Mouse (Mus musculus) gastrocnemius, adult 2 months (tissue): ENCODE results near the gene Ajap1. TPM values are rescaled to one million over a fixed set of nuclear protein-coding genes. Genes with fewer than 3 reads are reported as not detected.

Experiments used
- DNase-seq: peaks from one replicate; pipeline ENCODE4 v3.0.0; 2022
- H3K27ac ChIP-seq: fragments of 200-600 bp; 2 replicates; pipeline ENCODE4 v1.8.1; 2022; ENCODE audit warnings: mild to moderate bottlenecking
- H3K4me3 ChIP-seq: fragments of 200-600 bp; 2 replicates; pipeline ENCODE4 v1.8.1; 2022; ENCODE audit warnings: mild to moderate bottlenecking, moderate library complexity
- CTCF ChIP-seq: fragments of 200-600 bp; IDR thresholded peaks from 2 replicates; pipeline ENCODE4 v1.8.1; 2022; ENCODE audit warnings: antibody characterized with exemption, mild to moderate bottlenecking, moderate library complexity
- intact Hi-C: fragments of 180-260 bp; cut with DNase I; formaldehyde crosslinking; loops from one replicate; pipeline ENCODE4 v1.15.1; 2025
- total RNA-seq, 2 experiments: library from RNA; stranded (reverse); gene quantifications; 2 replicates each; pipeline ENCODE4 v1.2.3; 2021

Gene Ajap1
- total RNA-seq, 2 experiments from 2014 or later: 0.42 TPM; not detected in 1

- H3K4me3 ChIP-seq: no peak overlapping the region
- intact Hi-C loops: no loop called here
- no peak for DNase-seq
- H3K27ac ChIP-seq: no peak overlapping the region
- TF ChIP-seq CTCF: no peak
These were observed 109.5 kb downstream of the Ajap1 start for GRCm38 (mm10) chr4:153373125-153373524.

DNA sequence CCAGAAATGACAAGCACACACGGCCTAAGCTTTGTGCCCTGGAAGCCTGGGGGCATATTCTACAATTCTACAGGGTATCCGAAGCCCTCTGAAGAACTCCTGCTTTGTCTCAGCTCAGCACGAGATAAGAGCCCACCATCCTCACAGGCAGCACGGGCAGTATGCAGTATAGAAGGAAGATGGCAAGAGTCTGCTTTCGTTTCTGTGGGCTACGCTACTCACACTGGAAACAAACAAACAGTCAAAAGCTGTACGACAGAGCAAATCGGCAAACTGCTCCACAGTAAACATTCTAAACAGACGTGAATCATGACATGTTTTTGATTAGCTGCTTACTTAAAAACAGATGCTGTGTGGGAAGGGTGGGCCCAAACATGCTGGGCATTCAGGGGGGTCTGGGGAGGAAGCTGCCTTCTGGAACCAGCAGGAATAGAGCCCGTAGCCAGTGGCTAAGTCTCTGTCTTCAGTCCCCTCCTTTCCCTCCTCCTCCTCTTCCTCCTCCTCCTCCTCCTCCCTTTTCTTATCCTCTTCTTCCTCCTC, 113.9 kb downstream of the Ajap1 start:
- H3K27ac ChIP-seq: no peak overlapping the region
- DNase-seq: no peak
- H3K4me3 ChIP-seq: no peak overlapping the region
- no peak for TF ChIP-seq CTCF
- intact Hi-C loops: no loop called here

- intact Hi-C loops: no loop called here
- no peak for TF ChIP-seq CTCF
- Histone ChIP-seq H3K27ac (no peak overlapping the region), H3K4me3 (no peak overlapping the region)
- no peak for DNase-seq
These were observed 121.6 kb downstream of the Ajap1 start for GRCm38 (mm10) chr4:153360868-153361545.

DNA sequence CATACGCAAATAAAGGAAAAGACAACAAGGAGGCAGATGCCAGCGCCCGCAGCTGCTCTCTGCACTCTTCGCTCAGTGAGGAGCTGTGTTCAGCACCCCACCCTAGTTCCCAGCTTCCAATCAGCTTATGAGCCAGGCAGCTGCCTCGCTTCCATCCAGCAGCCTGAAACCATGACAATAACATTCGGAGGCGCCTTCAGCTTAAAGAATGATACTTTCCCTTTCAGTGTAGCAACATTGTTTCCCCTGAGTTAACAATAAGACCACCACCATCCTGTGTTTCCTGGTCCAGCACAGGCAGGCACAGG, 124.4 kb downstream of the Ajap1 start:
- no peak for DNase-seq
- TF ChIP-seq CTCF: no peak
- H3K27ac ChIP-seq: no peak overlapping the region
- no peak overlapping the region for H3K4me3 ChIP-seq
- intact Hi-C loops: no loop called here

GRCm38 (mm10) chr4:153357539-153358242, 124.9 kb downstream of the Ajap1 start:
- DNase-seq: no peak
- no peak overlapping the region for H3K4me3 ChIP-seq
- no peak for TF ChIP-seq CTCF
- H3K27ac ChIP-seq: no peak overlapping the region
- intact Hi-C loops: no loop called here

DNA sequence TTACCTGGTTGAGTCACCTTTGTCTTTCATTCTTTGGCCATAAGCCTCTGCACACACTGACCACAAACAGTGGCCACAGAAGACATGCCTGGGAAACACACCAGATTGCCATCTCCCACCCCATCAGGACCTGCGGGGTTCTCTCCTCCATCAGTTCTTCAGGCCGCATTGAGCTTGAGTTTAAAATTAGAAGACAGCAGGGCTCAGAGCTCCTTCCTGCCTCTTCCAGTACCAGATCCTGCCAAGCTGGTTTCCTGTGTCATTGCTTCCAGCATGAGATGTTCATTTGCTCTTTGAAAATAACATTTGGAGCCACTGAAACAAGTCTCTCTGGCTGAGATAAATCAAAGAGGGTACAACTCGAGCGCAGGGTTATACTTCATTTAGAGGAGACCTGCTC, 126.4 kb downstream of the Ajap1 start:
- no peak overlapping the region for H3K27ac ChIP-seq
- DNase-seq: no peak
- no peak overlapping the region for H3K4me3 ChIP-seq
- intact Hi-C loops: no loop called here
- no peak for TF ChIP-seq CTCF

- TF ChIP-seq CTCF: no peak
- no peak overlapping the region for H3K27ac ChIP-seq
- DNase-seq: no peak
- no peak overlapping the region for H3K4me3 ChIP-seq
- intact Hi-C loops: no loop called here
These were observed 137.6 kb downstream of the Ajap1 start for GRCm38 (mm10) chr4:153344999-153345398.

DNA sequence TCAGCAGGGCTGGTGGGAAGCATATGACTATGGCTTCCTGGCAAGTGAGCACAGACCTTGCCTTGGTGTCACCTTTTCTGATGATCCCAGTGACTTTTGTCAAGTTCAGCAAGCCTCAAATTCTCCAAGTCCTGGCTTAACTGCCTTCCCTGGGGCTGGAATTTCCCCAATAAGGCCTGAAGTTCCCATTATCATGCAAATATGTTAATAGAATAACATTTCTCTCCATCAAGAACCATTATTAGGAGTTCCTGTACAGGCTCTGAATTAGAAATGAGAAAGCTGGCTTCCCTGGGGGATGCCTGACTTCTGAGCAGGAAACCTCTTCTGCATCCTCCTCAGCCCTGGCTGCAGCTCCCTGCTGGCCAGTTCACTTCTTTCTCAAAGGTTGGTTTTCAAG, 141.7 kb downstream of the Ajap1 start:
- no peak for TF ChIP-seq CTCF
- intact Hi-C loops: no loop called here
- no peak for DNase-seq
- Histone ChIP-seq H3K27ac (no peak overlapping the region), H3K4me3 (no peak overlapping the region)

DNA sequence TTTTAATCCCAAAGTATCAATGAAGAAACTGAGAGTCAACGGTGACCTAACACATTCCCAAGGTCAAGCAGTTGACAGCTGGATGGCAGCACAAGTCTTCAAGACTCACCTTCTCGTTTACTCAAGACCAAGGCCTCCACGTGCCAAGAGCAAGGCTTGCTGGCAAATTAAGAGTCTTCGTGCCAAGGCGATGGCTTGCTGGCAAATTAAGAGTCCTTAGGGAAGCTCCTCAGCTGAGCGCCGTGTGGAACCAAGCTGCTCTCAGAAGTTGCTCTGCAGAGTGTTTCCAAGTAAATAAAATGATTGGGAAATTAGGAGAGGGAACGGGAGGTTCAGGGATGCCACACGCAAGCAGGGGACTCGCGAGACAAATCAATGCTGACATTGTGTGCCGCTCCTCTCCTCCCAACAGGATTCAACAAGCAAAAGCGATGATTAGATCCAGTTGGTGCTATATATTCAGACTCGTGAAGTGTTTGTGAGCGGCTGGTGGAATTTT, 147.3 kb downstream of the Ajap1 start:
- TF ChIP-seq CTCF: no peak
- H3K4me3 ChIP-seq: no peak overlapping the region
- no peak overlapping the region for H3K27ac ChIP-seq
- intact Hi-C loops: no loop called here
- DNase-seq: no peak

- no peak for DNase-seq
- TF ChIP-seq CTCF: no peak
- intact Hi-C loops: no loop called here
- no peak overlapping the region for H3K4me3 ChIP-seq
- no peak overlapping the region for H3K27ac ChIP-seq
These were observed 154.8 kb downstream of the Ajap1 start for GRCm38 (mm10) chr4:153327809-153328208.
